Mouse (Mus musculus) lung, postnatal 4 days (tissue): ENCODE data around the gene Ankrd34a.
A peak's percentile ranks its signal among the peaks of the same experiment; 100 is the strongest.

ENCODE experiments used
- DNase-seq, 2 experiments: peaks; one replicate each; pipeline ENCODE4 v3.0.0; 2021

Ankrd34a gene

DNA sequence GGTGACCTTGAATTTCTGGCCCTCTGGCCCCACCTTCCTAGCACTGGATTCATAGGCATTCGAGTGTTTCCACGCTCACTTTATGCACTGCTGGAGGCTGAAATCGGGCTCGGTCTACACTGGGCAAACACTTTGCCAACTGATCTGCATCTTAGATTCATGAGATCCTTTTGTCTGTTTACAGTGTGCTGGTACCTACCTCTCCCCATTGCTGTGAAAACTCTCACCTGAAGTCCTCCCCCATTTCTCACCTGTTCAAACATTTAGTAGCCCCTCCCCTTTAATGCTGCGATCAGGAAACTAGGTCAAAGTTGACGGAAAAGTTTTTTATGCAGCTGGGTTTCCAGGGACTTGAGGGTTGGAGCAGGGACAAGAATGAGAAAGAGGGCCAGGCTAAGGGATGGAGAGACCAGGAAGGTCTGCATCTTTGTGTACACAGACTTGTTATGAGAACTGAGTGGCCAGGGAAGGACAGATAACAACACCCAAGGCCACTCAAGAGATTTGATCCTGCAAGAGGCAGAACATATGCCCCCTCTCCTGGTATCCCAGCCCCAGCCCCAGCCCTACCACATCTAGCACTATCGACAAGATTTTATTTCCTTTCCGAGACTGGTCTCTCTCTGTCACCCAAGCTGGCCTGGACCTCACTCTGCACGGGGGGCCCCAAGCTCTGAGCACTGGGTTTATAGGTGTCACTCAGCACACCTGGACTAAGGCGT is 32.4 kb upstream of the Ankrd34a start:
- peak; percentile 60 to 63 for DNase-seq

GRCm38 (mm10) chr3:96564633-96565032 is 31.8 kb upstream of the Ankrd34a start:
- peak; percentile 74 to 81 for DNase-seq

GRCm38 (mm10) chr3:96565105-96565504 is 31.3 kb upstream of the Ankrd34a start:
- no peak for DNase-seq

DNA sequence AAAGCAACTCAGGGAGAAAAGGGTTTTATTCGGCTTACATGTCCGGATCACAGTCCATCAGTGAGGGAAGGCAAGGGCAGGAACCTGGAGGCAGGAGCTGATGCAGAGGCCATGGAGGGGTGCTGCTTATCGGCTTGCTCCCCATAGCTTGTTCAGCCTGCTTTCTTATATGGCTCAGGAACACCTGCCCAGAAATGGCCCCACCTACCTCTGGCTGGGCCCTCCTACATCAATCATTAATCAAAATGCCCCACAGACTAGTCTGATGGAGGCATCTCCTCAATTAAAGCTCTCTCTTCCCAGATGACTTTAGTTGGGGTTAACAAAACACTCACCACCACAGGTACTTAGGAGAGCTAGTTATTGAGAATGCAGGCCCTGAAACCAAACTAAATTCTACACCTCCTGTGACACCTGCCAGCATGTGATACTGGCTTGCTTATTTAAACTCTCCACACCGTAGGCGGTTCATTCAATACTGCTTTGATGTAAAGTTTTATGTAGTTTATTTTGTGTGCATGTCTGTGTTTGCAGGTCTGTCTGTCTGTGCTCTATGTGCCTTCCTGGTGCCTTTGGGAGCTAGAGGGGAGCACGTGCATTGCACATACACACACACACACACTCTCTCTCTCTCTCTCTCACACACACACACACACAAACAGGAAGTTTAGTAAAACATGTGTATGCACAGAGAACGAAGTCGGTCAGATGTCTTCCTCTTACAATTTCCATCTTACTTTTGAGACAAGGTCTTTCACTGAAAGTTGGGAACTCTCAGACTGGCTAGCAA is 29.6 kb upstream of the Ankrd34a start:
- DNase-seq, result no peak

- no peak for DNase-seq
These were observed 27.8 kb upstream of the Ankrd34a start for GRCm38 (mm10) chr3:96568605-96569004.

DNA sequence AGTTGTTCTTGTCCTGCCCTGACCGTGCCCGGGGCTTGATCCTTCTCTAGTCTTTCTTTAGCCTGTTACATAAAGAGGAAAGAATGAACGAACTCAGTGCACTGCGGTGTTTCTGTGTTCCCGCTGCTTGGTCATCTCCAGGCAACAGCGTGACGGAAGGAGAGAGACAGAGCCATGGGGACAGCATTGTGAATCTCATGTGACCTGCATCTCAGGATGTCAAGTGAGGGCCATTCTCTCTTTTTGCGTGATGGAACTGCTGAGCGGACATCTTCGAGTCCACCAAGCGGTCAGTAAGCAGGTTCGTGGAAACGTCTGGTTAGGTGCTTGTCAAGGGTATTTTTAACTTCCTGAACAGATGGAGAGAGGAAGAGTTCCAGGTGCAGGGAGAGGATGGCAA is 26.9 kb upstream of the Ankrd34a start:
- DNase-seq, result no peak

DNA sequence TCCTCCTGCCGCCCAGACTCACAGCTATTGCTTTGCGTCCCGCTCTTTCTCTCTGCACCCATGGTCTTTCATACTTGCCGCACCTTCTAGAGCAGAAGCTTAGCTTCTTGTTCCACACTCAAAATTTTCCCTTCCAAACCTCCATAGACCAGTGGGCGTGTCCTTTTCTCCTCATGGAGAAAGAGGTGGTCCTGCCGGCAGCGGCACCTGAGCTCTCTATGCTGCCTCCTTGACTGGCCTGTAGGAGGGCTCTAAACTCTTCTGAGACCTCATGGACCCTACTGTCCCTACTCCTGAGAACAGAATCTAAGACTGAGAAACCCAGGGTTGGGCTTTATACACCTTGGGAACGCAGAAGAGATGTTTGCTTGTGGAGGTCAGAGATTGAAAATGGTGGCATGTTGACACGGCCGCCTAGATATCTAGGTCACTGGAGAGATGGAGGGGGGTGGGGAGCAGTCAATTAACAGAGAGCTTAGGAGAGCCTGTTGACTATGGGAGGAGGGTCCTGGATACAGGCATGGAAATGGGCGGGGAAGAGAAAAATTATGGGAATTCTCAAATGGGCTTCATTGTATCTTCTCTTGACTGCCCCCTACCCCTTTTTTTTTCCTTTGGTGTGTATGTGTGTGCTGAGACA is 26.4 kb upstream of the Ankrd34a start:
- DNase-seq, result no peak

DNA sequence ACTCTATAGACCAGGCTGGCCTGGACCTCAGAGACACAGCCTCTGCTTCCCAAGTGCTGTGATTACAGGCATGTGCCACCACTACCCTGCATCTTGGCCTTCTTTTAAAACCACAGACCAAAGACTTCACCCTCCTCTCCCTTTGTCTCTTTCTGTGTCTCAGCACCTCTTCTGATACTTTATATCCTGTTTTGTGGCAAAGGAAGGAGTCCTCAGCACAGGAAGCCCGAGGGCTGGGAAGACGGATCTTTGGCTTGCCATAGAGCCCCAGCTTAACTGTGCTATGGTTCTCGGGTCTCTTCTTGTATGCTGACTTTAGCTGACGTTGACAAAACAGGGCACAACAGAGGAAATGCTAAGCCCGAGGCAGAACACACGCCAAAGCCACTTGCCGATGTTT is 25.8 kb upstream of the Ankrd34a start:
- DNase-seq, result no peak

GRCm38 (mm10) chr3:96571336-96571735 is 25.1 kb upstream of the Ankrd34a start:
- no peak for DNase-seq

DNA sequence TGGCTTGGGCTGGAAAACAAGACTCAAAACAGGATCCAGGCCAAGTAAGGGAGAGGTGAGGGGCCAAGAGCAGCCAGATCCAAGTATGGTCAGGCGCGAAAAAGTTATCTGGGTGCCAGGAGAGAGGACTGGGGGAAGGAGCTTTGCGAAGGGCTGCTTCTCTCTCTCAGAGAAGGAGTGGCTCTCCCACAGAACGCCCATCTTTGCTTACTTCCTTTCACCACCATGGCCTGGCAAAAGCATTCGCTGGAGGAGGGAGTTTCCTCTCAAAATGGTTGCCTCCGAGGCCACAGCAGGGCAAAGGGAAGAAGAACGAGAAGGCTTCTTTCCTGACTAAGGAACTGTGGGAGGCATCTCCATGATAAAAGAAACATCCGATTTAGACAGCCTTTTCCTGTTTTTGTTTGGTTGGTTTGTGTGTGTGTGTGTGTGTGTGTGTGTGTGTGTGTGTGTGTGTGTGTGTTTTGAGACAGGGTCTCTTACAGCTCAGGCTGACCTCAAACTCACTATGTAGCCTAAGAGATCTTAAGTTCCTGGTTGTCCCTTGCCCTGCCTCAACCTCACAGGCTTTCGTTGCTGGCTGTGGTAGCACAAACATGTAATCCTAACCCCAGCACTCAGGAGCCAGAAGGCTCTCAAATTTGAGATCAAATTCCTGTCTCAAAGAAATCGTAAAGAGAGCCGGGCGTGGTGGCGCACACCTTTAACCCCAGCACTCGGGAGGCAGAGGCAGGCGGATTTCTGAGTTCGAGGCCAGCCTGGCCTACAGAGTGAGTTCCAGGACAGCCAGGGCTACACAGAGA is 24.3 kb upstream of the Ankrd34a start:
- peak; percentile 58 to 63 for DNase-seq

DNA sequence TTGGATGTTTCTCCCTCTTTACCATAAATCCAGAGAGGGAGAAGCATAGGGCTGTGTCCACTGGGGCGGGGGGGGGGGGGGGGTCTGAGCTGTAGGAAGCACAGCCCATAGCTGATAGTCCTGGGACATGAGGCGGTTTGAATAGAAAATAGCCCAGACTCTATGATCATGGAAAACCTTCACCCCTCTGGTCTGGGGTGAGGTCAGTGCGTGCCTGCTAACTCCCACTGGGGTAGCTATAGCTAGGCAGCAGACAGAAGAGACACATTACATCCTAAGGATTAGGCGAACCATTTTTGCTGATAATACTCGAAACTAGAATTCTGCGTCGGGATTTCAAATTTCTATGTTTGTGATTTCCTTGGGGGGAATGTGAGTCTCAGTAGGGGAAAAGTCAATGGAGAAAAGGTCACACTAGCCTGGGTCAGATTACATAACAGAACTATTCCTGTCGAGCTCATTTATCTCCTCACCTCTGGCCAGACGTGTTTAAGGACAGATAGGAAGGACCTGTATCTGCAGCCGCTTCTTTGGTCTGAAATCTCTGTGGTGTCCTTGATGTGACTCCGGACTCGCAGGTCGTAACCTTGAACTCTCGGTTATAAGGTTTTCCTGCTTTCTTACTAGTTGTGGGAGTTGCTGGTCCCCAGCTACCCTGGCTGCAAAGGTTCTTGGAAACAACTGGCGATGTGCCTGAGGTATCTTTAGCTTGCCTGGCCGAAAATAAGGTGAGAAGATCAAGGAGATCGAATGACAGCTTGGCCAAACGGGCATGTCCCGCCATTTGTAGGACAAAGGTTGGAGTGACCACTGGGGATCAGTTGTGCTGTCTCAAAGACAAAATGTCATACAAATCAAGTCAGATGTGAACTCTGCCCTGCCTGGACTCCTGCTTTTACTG is 22.6 kb upstream of the Ankrd34a start:
- no peak for DNase-seq

GRCm38 (mm10) chr3:96575272-96575984 is 21.0 kb upstream of the Ankrd34a start:
- DNase-seq, result no peak

DNA sequence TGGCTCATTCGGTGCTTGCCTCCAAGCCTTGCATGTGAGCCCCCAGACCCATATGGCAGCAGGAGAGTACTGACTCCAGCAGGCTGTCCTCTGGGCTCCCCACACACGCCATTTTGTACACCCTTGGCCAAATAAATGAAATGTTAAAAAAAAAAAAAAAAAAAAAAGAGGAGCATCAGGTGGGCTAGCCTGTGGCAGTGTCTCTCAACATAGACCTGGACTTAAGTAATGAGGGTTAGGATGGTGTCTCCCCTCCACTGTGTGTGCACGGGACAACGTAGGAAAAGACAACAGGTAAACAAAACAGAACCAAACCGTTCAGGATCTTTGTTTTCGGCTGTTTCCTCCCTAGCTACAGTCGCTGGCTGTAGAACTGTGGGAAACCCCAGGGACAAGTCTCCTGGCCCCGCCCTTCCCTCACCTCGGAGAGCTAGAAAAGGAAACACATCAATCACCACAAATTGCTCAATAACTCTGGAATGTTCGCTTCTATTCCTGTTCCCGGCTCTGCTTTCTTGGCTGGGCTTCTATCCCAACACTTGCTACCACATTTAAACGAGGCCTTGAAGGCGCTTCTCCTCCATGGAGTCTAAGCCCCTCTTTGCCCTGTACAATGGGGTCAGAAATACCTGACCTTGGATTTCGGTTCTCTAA is 20.3 kb upstream of the Ankrd34a start:
- DNase-seq, result peak; percentile 83 to 89

- DNase-seq, result peak; percentile 96
These were observed 19.5 kb upstream of the Ankrd34a start, which contains the start of gene Gm16253 for GRCm38 (mm10) chr3:96576690-96577541. Gene Gm16253 (plus strand): TSS chr3:96576984.

DNA sequence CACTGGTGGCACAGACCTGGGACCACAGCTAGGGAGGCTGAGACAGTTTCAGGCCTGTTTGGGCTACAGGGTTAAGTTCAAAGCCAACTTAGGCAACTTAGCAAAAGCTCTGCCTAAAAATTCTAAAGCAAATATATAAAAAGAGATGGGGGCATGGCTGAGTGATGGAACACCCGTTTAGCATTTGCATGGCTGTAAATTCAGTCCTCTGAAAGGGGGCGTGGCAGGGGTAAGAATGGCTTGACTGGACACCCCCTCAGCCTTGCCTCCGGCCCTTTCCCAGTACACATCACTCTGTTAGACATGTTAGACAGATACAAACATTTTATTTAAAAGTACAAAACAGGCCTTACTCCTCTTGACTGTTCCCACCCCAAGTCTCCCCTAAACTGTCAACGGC is 18.9 kb upstream of the Ankrd34a start:
- DNase-seq, result no peak

- no peak for DNase-seq
These were observed 17.7 kb upstream of the Ankrd34a start for GRCm38 (mm10) chr3:96578561-96579238.

DNA sequence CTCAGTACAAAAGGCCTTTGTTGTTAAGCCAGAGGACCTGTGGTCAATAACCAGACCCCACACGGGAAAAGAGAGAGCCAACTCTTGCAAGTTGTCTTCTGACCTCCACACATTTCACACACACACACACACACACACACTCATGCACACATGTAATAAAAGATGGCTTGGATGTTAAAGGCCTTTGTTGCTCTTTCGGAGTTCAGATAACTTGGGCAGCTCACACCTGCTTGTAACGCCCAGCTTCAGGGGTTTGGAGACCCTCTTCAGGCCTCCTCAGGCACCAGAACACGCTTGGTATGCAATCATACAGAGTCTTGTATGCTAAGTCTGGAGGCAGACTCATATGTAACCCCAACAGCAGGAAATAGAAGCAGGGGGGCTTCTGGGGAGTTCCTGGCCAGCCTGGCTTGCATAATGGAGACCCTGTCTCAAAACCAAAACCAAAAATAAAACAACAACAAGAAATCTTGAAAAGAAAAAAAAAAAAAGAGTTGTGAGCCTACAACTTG is 17.1 kb upstream of the Ankrd34a start:
- DNase-seq, result no peak

- peak; percentile 92 to 95 for DNase-seq
These were observed 16.5 kb upstream of the Ankrd34a start for GRCm38 (mm10) chr3:96579885-96580454.
